Mouse (Mus musculus): ENCODE measurements around the gene Efhc1.
"Not testable (repeated sequence)": the region's sequence is repeated elsewhere in the genome, so short reads cannot be mapped to it uniquely, and the experiment has no call there.

The Efhc1 gene

DNA sequence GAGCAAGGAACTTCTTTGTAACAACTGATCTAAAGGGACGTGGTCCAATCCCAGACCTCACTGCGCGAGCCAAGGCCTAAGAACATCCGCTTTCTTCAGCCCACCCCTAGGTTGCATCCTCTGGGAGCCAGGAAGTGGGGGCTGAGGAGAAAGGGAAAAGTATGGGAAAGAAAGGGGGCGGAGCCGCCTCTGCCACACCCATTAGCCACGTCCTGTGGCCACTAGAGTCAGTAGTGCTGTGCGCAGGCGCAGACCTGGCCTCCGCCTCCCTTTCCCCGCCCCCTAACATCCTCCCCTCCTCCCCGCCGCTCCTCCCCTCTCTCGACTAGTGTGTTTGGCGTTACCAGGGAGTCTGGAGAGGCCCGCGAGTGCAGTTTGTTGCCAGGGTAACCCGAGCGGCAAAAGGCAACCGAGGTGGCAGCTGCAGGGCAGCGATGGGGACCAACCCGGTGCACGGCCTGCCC, at the start of gene Efhc1:
TSS of gene Efhc1 (plus strand) at position 327 of the 464 bp plus-strand sequence.
- in situ Hi-C loops (cut with MboI, MseI): no loop called here

DNA sequence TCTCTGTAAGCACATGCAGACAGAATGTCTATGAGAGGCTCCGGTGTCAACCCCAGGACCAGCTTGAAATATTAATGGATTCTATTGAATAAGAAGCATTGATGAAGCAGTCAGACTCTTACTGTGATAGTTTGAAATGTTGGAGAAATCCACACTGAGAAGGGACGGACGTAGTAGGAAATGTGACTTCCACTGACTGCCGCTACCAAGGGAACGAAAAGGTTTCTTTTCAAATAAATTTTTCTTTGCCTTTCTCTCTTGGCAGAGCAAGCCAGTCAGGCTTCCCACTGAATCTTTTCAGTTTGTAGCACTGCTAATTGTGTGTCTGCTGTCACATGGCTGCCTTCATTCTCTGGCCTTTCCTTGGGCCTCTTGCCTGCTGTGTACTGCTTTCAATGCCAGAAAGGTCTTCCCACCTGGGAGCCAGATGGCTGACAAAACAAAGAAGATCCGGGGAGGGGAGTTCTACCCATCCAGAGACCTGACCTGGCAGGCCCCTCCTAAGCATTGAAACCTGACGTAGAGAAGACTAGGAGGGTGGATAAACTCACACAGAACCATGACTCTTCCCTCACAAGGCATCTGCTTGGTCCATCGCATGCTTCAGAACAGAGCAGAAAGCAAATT, 45.8 kb upstream of the Efhc1 start:
- in situ Hi-C loops (cut with MboI, MseI): no loop called here

DNA sequence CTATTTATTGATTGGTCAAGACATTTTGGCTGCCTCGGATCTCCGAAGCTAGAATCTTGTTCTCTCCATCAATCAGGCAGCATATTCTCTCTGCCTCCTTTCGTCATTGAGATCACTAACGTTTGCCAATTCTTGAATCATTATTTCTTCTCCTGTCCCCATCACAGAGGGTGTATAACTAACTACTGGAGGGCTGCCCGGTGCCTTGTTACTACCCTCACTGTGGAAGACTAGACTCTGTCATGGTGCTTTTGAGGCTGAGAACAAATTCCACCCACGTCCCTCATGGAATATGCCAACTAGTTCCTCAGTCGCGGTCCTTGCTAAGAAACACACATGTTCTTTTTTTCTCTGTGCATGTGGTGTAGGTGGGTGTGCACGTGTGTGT, 45.3 kb upstream of the Efhc1 start:
- in situ Hi-C loops (cut with MboI, MseI): no loop called here

DNA sequence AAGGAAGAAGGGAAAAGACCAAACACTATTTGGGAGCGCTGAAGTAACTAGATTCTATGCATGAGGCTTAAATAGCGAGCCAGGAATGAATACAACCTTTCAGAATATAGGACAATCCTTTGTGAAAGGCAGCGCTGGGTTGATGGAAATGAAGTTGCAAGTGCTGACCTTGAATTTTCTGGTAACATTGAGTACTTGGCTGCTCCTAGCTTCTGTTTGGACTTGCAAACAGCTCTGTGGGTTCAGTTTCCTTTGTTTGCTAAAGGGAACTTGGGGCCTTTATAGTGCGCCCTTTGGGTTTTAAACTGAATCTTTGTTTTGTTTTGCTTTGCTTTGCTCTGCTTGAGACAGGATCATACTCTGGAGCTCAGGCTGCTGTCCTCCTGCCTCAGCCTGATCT, 42.9 kb upstream of the Efhc1 start:
- in situ Hi-C loops (cut with MboI, MseI): no loop called here

DNA sequence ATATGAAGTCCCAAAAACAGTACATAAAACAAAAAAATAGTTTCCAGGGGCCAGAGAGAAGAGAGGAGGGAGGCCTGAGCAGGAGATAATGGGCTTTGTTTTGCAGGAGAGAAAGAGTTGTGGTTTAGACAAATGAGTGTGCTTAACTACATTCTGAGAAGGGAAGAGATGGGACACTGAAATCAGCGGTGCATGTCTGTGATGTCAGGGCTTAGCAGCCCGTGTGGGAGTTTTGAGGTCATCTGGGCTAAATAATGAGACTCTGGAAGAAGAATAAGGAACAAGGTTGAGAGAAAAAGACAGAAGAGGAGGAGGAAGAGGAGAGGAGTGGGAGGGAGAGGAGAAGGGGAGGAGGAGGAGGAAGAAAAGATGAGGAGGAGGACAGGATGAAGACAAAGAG, 39.3 kb upstream of the Efhc1 start:
- in situ Hi-C loops (cut with MboI, MseI): no loop called here

DNA sequence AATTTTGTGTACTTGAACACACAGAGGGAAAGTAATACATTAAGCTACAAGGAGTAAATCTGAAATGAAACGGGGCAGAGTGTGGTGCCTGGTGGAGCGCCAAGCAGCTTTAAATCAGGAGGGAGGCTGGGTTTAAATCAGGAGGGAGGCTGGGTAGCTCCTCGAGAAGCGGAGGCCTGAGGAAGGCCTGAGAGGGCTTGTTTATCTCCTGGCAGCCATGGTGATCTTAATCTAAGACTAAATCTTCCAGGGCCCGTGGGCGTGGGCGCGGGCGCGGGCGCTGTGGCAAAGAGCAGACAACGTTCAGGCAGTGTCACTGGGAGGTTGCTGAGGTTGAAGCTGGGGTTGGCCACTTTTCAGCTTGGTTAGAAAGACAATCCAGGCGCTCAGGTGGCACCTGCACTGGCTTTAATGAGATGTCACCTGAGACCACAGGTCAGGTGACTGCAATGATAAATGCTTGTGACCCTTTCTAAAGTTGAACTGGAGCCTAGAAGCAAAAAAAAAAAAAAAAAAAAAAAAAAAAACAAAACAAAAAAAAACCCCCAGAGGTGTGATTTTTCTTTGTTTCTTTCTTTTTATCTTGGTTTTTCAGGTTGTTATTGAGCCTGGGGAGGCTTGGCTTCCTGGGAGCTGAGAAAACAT, 38.8 kb upstream of the Efhc1 start:
- in situ Hi-C loops (cut with MboI, MseI): no loop called here

DNA sequence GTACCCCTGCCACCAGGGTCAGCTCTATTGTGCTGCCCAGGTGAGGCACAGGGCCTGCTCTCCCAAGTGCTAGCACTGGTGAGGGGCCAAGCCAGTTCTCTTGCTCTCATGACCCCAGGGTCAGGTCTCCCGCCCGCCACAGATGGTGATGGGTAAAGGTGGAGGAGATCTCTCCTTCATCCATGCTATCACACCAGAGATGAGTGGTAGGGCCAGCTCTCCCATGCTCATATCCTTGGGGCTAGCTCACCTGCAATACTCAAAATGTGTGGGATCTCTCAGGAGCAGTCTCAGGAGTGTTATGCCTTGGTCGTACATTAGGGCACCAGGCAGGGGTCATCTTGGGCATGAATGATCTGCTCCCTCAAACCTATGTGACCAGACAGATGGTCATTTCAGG, 36.7 kb upstream of the Efhc1 start:
- in situ Hi-C loops (cut with MboI, MseI): no loop called here

DNA sequence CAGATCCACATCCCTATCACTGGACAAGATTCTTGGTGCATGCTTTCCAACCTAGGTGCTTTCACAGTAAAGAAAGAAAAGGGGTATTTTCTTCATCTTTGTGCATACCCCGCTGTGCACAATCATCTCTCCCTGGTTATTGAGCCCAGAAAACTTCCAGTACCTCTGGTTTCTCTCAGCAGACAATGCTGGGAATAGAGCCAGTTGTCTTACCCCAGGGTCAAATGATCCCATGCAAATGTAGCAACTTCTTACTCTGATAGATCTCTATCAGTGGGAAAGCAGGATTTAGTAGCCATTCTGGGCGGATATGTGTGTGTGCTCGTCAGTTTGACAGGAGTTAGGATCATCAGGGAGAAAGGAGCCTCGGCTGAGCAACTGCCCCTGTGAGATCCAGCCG, 35.8 kb upstream of the Efhc1 start:
- in situ Hi-C loops (cut with MboI, MseI): no loop called here

DNA sequence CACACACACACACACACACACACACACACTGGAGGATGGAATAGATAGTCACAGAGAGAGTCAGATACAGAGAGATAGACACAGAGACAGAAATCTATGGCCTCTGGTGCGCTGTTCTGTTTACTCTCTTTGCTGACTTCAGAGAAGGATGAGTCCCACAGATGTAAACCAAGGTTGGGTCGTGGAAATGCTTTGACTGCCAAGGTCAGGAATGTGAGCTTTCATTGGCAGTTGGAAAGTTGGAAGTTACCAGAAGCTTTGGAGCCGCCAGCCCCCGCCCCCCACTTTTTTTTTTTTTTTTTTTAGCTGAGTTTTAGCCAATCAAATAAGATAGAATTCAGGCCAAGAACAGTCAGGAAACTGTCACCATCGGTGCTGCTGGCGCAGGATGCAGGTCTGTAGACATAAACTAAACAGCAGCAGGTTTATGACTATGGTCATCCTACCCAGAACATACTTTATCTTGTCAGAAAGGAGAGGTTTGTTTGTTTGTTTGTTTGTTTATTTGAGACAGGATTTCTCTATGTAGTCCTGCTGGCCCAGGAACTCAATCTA, 33.9 kb upstream of the Efhc1 start:
- in situ Hi-C loops (cut with MboI, MseI): no loop called here

DNA sequence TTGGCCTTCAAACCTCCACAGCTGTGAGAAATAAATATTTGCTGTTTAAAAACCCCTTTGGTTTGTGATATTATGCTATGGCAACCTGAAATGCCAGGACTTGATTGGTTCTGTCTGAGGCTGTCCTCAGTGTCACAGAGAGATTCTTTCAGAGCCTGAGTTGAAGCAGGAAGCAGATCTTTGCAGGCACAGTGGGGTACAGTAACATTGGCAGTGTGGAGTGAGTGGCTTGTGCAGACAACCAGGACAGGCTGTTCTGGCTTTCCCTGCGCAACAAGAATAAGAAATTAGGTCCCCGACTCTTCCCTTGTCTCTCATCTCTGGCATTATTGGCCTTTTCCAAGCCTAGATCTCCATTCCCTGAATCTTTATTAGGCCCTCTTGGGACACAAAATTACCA, 31.7 kb upstream of the Efhc1 start:
- in situ Hi-C loops (cut with MboI, MseI): no loop called here

DNA sequence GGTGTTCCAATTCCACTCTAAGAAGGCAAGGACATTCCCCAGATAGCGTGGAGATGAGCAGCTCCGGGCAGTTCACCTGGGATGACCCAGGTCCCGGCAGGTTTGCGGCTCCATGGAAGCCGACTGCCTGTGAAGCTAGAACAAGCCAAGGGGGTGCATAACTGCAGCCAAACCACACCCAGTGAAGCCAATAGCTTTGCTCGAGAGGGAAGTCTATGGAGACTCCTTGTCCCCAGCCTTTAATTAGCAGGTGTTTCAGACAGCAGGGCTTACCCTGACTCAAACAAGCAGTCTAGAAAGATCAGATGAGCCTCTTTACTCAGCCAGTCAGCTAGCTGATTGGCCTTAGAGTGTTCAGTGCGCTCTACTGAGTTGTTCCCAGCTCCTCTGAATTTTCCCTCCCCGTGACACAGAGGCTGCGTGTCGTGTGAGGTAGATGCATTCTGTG, 30.3 kb upstream of the Efhc1 start:
- in situ Hi-C loops (cut with MboI, MseI): no loop called here

DNA sequence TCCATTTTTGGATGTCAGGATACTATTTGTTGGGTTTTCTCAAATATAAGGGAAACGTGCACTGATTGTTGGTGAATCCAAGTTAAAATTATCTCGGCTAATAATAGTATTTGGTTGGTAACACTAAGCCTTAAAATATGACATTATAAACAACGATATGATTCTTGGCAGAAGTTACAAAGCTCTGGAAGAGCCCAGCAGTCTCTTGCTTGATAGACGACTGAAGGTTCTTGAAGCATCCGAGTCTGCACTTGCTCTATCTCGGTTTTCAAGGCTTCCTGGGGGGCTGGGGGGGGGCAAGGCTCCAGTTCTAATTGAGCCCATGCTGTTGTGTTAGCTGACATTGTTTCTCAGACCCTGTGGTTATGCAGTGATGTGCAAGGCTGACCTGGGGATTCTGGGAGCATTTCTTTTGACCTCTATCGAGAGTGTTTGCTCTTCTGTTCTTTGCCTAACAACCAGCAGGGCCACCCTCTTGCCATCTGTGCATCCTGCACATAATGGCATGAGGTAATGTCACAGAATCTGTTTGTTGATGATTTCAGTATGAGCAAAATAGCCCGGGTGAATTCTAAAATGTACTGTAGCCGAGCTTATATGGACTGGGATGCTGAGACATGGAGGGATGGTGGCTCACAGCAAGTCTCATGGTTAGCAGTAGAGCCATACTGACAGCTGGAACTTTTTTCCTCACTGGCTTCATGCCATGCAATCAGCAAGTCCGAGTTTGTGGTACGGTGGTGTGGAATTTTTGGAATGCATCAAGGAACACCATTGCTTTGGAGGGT, 28.6 kb upstream of the Efhc1 start:
- in situ Hi-C loops (cut with MboI, MseI): no loop called here

DNA sequence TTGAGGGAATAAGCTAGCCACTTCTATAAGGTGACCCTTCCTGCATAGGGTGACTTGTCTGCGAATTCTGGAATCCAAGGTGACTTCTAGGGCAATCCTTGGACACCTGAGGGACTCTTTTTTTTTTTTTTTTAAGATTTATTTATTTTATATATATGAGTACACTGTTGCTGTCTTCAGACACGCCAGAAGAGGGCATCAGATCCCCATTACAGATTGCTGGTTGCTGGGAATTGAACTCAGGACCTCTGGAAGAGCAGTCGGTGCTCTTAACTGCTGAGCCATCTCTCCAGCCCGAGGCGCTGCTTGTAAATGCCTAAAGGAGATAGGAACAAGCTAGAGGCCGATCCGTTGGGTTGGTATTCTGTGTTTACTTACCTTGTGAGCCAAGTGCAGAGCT, 26.1 kb upstream of the Efhc1 start:
- in situ Hi-C loops (cut with MboI, MseI): not testable (repeated sequence)

DNA sequence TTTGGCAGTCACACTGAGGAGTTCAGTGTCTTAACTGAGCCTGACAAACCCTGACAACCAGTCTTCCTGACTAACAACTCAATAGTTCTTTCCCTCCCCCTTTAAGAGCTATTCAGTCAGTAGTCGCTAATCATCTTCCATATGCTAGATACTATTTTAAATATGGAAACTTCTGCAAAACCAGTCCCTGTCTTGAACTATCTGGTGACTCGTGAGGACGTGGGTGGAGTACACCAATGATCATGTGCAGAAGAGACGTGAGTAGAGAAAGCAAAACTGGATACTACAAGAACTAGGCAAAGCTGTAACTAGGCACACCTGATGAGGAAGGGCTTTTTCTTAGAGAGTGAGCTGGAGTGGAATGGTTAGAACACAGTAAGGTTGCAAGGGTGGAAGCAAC, 25.5 kb upstream of the Efhc1 start:
- in situ Hi-C loops (cut with MboI, MseI): no loop called here

DNA sequence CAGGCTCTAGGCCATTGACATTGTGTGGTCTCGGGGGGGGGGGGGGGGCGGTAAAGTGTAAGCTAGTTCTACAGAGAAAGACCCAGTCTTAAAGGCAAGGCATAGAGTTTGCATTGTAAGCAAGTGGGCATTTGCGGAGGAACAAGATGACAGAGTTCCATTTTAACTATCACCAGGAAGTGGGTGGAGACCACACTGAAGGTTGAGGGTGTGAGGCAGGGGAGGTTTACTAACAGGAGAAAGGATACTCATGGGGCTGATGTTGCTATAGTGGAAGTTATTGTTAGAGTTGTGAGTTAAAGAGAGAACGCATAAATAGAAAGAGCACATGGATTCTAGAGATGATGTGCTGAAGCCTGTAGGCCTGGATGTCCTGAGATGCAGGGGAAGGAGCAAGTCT, 25.1 kb upstream of the Efhc1 start:
- in situ Hi-C loops (cut with MboI, MseI): no loop called here

DNA sequence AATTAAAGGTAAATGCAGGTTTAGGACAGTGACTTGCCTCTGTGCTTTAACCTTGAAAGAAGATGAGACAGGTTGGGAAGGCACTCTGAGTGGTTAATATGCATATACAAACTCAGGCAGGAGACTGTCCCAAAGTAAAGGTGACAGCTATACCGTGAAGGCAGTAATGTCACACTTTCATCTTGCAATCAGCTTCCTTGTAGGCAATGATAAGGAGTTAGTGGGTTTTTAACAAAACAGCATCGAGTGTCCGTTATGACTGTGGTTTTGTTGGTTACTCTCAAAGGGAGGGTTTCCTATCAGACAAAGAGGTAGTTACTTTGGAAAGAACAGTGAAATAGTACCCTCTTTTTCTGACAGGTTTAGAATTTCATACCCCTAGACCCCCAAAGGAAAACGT, 22.9 kb upstream of the Efhc1 start:
- in situ Hi-C loops (cut with MboI, MseI): no loop called here

DNA sequence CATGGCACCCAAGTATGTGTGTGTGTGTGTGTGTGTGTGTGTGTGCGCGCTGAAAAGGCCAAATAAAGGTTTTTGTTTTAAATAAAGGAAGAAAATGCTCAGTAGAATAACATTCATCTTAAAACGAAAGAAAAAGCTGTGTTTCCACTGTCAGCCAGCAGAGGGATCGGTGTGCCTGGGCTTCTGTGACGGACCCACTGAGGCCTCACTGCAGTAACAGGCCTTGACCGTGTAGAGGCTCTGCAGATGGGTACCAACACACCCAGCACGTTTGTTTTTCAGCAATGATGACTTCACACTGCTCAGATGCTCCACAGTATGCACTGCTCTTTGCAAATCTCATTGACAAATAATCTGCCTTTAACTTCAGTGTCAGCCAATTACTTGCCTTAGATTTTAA, 18.0 kb upstream of the Efhc1 start:
- in situ Hi-C loops (cut with MboI, MseI): loop anchor here (10.0 kb wide), 2 partner anchors 109 to 141 kb away; partner anchors contain the start of genes Mcm3 and Tram2

DNA sequence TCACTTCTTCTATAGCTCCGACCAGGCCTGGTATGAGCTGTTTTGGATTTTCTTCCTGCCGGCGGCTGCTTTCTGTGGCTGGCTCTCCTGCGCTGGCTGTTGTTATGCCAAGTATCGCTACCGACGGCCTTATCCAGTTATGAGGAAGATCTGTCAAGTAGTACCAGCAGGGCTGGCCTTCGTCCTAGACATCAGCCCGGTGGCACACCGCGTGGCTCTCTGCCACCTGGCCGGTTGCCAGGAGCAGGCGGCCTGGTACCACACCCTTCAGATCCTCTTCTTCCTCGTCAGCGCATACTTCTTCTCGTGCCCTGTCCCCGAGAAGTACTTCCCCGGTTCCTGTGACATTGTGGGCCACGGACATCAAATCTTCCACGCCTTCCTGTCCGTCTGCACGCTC, 16.3 kb upstream of the Efhc1 start:
- in situ Hi-C loops (cut with MboI, MseI): loop anchor here (5.0 to 10.0 kb wide), 4 partner anchors 110 to 232 kb away; partner anchors contain the start of genes Mcm3 and Tram2

DNA sequence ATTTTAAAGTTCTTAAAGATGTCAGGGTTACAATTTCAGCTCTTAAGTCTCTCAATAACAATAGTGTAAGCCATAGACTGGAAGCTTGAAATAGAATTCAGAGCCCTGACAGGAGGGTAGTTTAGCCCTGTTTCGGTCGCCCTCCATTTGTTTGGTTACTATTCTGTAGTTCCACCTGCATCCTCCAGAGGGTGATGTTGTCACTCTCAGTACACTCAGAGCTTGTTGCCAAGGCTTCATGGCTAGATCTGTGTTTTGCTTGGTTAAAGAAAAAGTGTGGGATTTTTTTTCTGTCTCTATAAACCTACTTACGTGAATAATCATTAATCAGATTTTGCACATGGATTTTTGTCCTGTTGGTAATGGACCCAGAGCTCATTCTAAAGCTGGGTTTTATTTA, 12.4 kb upstream of the Efhc1 start:
- in situ Hi-C loops (cut with MboI, MseI): loop anchor here (5.0 to 10.0 kb wide), 4 partner anchors 114 to 228 kb away; partner anchors contain the start of genes Mcm3 and Tram2

DNA sequence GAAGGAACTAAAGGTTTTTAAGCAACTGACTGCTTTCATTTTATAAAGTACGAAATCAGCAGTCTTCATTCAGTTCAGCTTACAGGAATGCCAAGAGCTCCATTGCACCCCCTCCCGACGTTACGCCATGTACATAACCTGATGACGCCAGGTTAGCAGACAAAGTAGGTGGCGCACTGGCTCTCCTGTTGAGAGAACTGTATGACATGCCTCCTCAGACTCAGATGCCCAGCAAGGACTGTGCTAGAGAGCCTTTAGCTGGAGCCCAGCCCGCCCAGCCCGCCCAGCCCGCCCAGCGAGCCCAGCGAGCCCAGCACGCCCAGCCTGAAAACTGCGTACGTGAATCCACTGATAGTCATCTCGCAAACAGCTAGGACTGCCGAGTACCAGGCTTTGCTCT, 11.3 kb upstream of the Efhc1 start:
- in situ Hi-C loops (cut with MboI, MseI): no loop called here

DNA sequence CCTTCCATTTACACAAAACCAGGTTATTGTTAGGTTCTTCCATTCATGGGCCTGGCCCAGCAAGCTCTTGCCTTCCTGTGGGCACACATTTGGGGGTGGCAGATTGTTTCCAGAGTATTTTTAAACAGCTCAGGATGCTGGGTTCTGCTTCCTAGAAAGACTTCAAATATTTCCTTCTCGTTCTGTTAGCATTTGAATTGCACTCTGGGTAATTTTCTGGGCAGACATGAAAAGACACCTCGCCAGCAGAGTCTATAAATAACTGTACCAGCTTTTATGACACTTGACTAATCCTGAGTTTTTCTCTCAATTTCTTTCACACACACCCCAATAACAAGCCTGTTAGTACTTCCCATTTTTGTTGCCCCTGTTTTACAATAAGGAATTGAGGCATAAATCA, 10.1 kb upstream of the Efhc1 start:
- in situ Hi-C loops (cut with MboI, MseI): no loop called here

DNA sequence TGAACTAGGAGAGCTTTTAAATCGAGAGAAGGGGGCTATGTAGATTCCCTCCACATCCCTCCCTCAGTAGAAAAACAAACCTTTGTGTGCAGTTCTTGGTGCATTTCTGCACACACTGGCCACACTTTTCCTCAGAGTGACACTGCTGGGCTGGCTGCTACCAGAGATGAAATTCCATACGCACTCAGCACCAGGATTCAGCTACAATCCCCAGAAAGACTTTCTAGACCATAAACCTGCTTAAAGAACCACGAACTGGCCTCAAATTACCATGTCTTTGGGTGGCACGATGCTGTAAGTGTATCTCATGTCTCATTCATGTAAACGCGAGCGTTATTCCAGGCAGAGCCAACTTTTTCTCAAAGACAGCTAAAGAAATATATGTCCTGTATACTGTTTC, 9.6 kb upstream of the Efhc1 start:
- in situ Hi-C loops (cut with MboI, MseI): no loop called here

Measured in regulatory T cell (primary cell).